Mouse (Mus musculus): ENCODE measurements around the gene Rasgrp4.

GRCm38 (mm10) chr7:29146625-29147367 lies 12.1 kb downstream of the Rasgrp4 start:
- TF ChIP-seq CTCF (IDR thresholded peaks at IDR 0.05; ENCODE audit: control insufficient read depth, insufficient read depth, low read length) (no peak), POLR2A (IDR thresholded peaks at IDR 0.05; ENCODE audit: borderline replicate concordance, control insufficient read depth, low read depth, low read length) (no peak)

All from bone marrow, adult 2 months (tissue).